Mouse (Mus musculus): ENCODE data around the gene Corin. TPM values are rescaled to one million over a fixed set of nuclear protein-coding genes. Genes with fewer than 3 reads are reported as not detected.

The Corin gene
- total RNA-seq, 1 experiment, result 0.49 TPM

DNA sequence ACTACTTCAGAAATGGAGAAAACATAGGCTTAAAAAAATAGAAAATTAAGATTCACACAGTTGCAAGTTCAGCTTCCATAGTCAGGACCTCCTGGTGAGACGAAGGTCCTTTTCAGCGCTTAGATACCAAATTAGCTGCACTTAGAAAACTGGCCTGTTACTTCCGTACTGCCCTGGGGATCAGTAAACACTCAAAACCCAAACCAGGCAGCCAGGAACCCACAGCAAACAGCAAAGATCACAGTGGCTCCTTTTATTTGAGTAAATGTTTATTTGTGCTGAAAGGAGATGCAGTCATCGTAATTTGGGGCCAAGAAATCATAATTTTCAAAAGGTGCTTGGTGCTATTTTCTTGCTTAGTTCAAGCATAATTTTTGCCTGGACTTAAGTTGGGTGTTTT is 138.5 kb downstream of the Corin start:
- H3K36me3 ChIP-seq (ENCODE audit: control insufficient read depth, insufficient read depth, low read length, poor library complexity, severe bottlenecking), result no peaks in the 10 kb centered on the region
- H3K27ac ChIP-seq (ENCODE audit: insufficient read depth, low read depth, low read length, poor library complexity, severe bottlenecking), result no peak overlapping the region
- H3K9ac ChIP-seq (ENCODE audit: insufficient read depth, low read depth, low read length, poor library complexity, severe bottlenecking), result no peak overlapping the region
- H3K9me3 ChIP-seq (ENCODE audit: control insufficient read depth, insufficient read depth, low read depth, low read length), result no peaks in the 10 kb centered on the region
- no peaks in the 10 kb centered on the region for H3K4me1 ChIP-seq (ENCODE audit: control insufficient read depth in 2 of 2, insufficient read depth in 2 of 2, low read length in 2 of 2, poor library complexity in 1 of 2)
- no peak overlapping the region for H3K4me3 ChIP-seq (ENCODE audit: insufficient read depth in 1 of 2, low read depth in 1 of 2, low read length in 2 of 2, poor library complexity in 1 of 2, severe bottlenecking in 1 of 2)
- TF ChIP-seq MAFK (IDR thresholded peaks at IDR 0.05; ENCODE audit: insufficient read depth, low read depth, low read length), result no peak
- no peak for TF ChIP-seq CHD2 (IDR thresholded peaks at IDR 0.05; ENCODE audit: low read depth, low read length)
- no peak for TF ChIP-seq HCFC1 (IDR thresholded peaks at IDR 0.05; ENCODE audit: borderline replicate concordance, insufficient read depth, low read length)
- TF ChIP-seq ZC3H11A (IDR thresholded peaks at IDR 0.05; ENCODE audit: borderline replicate concordance, low read depth, low read length), result no peak
- TF ChIP-seq ZNF384 (IDR thresholded peaks at IDR 0.05; ENCODE audit: low read depth, low read length), result no peak
- in situ Hi-C loops (cut with MboI; ENCODE audit: low sequenced_read_pairs in 2 of 2, unreplicated experiment in 2 of 2), result loop anchor here in 1 of 2 experiments (25.0 kb wide), 2 partner anchors 122 to 346 kb away; no protein-coding TSS in a partner anchor
- no peak for DNase-seq (ENCODE audit: low read depth, low spot score)

DNA sequence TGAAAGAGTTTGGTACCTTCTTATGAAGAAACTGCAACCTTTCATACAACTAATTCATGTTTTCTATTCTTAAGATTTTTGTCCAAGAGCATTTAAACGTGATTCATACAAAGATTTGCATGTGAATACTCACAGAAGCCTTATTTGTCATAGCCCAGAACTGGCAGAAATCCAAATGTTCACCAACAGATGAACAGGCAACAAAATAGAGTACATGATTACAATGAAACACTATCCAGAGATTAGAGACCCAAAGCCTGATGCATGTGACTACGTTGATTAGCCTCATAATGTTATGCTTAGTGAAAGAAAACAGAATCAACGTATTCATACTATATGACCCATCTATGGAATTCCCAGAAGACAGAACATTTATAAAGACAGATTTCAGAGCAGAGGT is 140.4 kb downstream of the Corin start:
- no peak overlapping the region for H3K9ac ChIP-seq (ENCODE audit: insufficient read depth, low read depth, low read length, poor library complexity, severe bottlenecking)
- TF ChIP-seq CHD2 (IDR thresholded peaks at IDR 0.05; ENCODE audit: low read depth, low read length) (no peak), MAFK (IDR thresholded peaks at IDR 0.05; ENCODE audit: insufficient read depth, low read depth, low read length) (no peak), ZC3H11A (IDR thresholded peaks at IDR 0.05; ENCODE audit: borderline replicate concordance, low read depth, low read length) (no peak), ZNF384 (IDR thresholded peaks at IDR 0.05; ENCODE audit: low read depth, low read length) (no peak), HCFC1 (IDR thresholded peaks at IDR 0.05; ENCODE audit: borderline replicate concordance, insufficient read depth, low read length) (no peak)
- no peak for DNase-seq (ENCODE audit: low read depth, low spot score)
- no peak overlapping the region for H3K27ac ChIP-seq (ENCODE audit: insufficient read depth, low read depth, low read length, poor library complexity, severe bottlenecking)
- H3K36me3 ChIP-seq (ENCODE audit: control insufficient read depth, insufficient read depth, low read length, poor library complexity, severe bottlenecking), result no peaks in the 10 kb centered on the region
- no peak overlapping the region for H3K4me3 ChIP-seq (ENCODE audit: insufficient read depth in 1 of 2, low read depth in 1 of 2, low read length in 2 of 2, poor library complexity in 1 of 2, severe bottlenecking in 1 of 2)
- in situ Hi-C loops (cut with MboI; ENCODE audit: low sequenced_read_pairs in 2 of 2, unreplicated experiment in 2 of 2), result loop anchor here in 1 of 2 experiments (25.0 kb wide), 2 partner anchors 123 to 348 kb away; no protein-coding TSS in a partner anchor
- no peaks in the 10 kb centered on the region for H3K9me3 ChIP-seq (ENCODE audit: control insufficient read depth, insufficient read depth, low read depth, low read length)
- H3K4me1 ChIP-seq (ENCODE audit: control insufficient read depth in 2 of 2, insufficient read depth in 2 of 2, low read length in 2 of 2, poor library complexity in 1 of 2), result no peaks in the 10 kb centered on the region

DNA sequence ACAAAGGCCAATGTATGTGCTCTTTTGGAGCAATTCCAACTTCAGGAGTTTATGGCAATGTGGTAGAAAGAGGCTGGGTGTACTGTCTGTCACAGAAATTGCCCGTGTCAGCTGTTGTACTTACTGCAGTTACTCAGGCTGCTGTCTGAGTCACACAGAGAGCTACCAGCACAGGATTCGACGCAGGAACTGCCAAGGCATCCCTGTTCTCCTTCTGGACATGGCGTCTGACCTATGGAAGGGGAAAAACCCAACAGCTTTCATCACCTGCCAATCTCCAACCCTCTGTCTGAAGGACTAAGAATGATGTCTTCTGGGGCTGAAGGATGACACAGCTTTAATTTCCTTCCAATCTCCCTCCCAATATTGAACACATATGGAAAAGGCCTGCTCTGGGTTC is 150.5 kb downstream of the Corin start:
- H3K27ac ChIP-seq (ENCODE audit: insufficient read depth, low read depth, low read length, poor library complexity, severe bottlenecking), result no peak overlapping the region
- in situ Hi-C loops (cut with MboI; ENCODE audit: low sequenced_read_pairs in 2 of 2, unreplicated experiment in 2 of 2), result loop anchor here in 1 of 2 experiments (25.0 kb wide), 2 partner anchors 134 to 359 kb away; no protein-coding TSS in a partner anchor
- no peak overlapping the region for H3K4me3 ChIP-seq (ENCODE audit: insufficient read depth in 1 of 2, low read depth in 1 of 2, low read length in 2 of 2, poor library complexity in 1 of 2, severe bottlenecking in 1 of 2)
- H3K36me3 ChIP-seq (ENCODE audit: control insufficient read depth, insufficient read depth, low read length, poor library complexity, severe bottlenecking), result no peaks in the 10 kb centered on the region
- no peak for DNase-seq (ENCODE audit: low read depth, low spot score)
- H3K9ac ChIP-seq (ENCODE audit: insufficient read depth, low read depth, low read length, poor library complexity, severe bottlenecking), result no peak overlapping the region
- no peak for TF ChIP-seq CHD2 (IDR thresholded peaks at IDR 0.05; ENCODE audit: low read depth, low read length)
- TF ChIP-seq ZNF384 (IDR thresholded peaks at IDR 0.05; ENCODE audit: low read depth, low read length), result no peak
- TF ChIP-seq ZC3H11A (IDR thresholded peaks at IDR 0.05; ENCODE audit: borderline replicate concordance, low read depth, low read length), result no peak
- TF ChIP-seq HCFC1 (IDR thresholded peaks at IDR 0.05; ENCODE audit: borderline replicate concordance, insufficient read depth, low read length), result no peak
- no peak for TF ChIP-seq MAFK (IDR thresholded peaks at IDR 0.05; ENCODE audit: insufficient read depth, low read depth, low read length)
- no peaks in the 10 kb centered on the region for H3K4me1 ChIP-seq (ENCODE audit: control insufficient read depth in 2 of 2, insufficient read depth in 2 of 2, low read length in 2 of 2, poor library complexity in 1 of 2)
- no peaks in the 10 kb centered on the region for H3K9me3 ChIP-seq (ENCODE audit: control insufficient read depth, insufficient read depth, low read depth, low read length)

DNA sequence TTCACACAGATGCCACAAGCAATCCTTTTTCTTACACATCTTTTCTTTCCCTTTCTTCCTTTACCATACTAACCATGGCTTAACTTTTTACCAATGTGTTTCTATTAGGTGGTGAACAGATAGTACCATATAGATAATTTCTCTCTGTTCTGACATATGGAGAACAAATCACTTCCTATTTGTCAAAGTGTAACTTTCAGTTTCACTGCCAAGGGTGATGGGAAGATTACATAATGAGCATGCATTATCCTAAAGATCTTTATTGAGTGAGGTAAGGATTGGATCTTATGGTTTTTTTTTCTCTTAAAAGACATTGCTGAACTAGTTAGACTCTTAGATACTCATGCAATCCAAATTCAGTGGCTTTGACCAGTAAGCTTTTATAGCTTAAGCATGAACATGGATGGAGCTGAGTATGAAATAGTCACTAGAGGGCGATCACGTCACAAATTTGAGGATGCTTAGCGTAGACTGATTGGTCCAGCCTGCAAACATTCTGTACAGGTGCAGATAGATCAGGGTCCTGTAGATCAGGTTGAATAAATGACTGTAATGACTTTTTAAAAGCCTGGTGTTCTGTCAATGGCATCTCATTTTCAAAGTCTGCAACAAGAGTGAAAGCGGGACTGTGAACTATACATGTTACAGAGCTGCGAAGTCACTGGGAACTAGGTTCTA is 154.1 kb downstream of the Corin start:
- Histone ChIP-seq H3K4me1 (ENCODE audit: control insufficient read depth in 2 of 2, insufficient read depth in 2 of 2, low read length in 2 of 2, poor library complexity in 1 of 2) (no peaks in the 10 kb centered on the region), H3K4me3 (ENCODE audit: insufficient read depth in 1 of 2, low read depth in 1 of 2, low read length in 2 of 2, poor library complexity in 1 of 2, severe bottlenecking in 1 of 2) (no peak overlapping the region), H3K9ac (ENCODE audit: insufficient read depth, low read depth, low read length, poor library complexity, severe bottlenecking) (no peak overlapping the region), H3K36me3 (ENCODE audit: control insufficient read depth, insufficient read depth, low read length, poor library complexity, severe bottlenecking) (no peaks in the 10 kb centered on the region), H3K9me3 (ENCODE audit: control insufficient read depth, insufficient read depth, low read depth, low read length) (no peaks in the 10 kb centered on the region), H3K27ac (ENCODE audit: insufficient read depth, low read depth, low read length, poor library complexity, severe bottlenecking) (no peak overlapping the region)
- DNase-seq (ENCODE audit: low read depth, low spot score), result peak; percentile 51
- no peak for TF ChIP-seq CHD2 (IDR thresholded peaks at IDR 0.05; ENCODE audit: low read depth, low read length)
- peak; percentile 94 for TF ChIP-seq ZC3H11A (IDR thresholded peaks at IDR 0.05; ENCODE audit: borderline replicate concordance, low read depth, low read length)
- in situ Hi-C loops (cut with MboI; ENCODE audit: low sequenced_read_pairs in 2 of 2, unreplicated experiment in 2 of 2), result loop anchor here in 1 of 2 experiments (25.0 kb wide), 2 partner anchors 137 to 362 kb away; no protein-coding TSS in a partner anchor
